Mouse (Mus musculus) embryo, embryonic 10 days (tissue): ENCODE measurements at regions not wholly inside any gene's neighbourhood (a gene's known extent, or its start where the extent isn't known, plus 50 kb on each side); places are given as distances from the start of the nearest gene placed in this dataset.

Experiments used
- DNase-seq: peaks from one replicate; pipeline ENCODE4 v3.0.0-alpha.2; 2015; ENCODE audit warnings: low spot score

DNA sequence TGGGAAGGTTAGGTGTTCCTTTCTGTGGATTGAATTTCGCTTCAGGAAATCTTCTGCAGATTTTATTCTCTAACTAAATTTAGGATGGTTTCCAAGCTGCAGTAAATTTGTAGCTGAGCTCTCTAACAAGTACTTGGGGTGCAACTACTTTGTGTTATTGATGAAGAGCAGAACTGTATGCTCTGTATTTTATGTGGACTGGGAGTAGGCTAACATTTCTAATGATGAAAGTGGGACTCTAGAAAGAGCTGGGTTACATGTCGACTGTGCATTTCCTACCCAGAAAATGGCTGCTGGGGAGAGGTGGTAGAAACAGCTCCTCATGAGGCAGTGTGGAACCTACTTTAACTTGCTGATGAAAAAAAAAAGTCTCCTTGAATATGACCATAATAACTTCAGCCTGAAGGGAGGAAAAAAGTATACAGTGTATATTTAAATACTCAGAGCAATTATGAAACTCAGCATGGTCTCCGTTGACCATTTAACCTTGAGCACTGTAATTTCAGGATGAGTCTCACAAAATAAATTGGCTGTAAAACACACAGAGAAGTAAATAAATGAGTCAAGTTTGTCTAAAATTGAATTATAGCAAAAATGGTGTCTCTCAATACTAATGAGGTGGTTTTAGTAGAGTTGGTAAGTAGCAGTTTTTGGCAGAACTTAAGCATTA is 852.6 kb downstream of the Stpg2 start:
- no peak for DNase-seq

DNA sequence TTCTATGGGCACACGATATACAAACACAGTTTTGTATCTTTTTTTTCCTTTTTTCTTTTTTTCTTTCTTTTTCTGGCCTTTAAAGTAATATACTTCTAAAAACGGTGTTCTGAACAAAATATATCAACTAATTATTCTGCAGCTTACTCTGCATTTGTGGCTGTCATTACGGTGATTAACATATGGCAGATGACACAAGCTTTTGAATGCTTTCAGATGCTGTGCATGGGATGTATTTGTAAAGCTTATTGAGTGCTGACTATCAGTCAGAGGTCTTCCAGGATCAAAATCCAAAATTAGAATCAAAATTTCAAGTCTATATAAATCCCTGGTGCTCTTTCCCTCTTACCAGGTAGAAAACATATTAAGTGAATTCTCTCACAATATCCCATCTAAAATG is 853.6 kb downstream of the Stpg2 start:
- DNase-seq: no peak

DNA sequence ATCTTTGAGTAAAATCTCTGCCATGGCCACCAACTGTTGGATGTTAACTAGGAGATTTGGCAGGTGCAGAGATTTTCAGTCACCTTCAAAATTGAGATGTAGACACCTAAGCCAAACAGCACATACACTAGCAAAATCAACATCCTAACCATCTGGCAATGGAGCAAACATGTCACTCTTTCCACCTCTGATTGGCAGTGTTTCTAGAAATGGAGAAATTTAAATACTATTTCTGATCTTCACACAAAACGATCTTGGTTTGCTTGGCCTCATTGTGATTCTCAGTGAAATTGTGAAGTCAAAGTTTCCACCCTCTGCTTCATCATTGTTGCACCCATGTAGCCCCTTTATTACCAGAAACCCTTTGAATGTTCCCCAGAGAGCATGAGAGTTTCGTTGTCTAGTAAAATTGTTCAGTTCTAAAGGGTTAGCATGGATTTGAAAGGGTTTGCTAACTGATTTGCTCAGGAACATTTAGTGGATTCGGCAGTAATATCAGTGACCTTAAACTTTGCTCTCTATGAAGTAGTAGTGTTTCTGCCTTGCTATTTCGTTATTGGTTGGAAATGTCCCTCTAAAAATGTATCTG is 854.1 kb downstream of the Stpg2 start:
- DNase-seq: no peak

DNA sequence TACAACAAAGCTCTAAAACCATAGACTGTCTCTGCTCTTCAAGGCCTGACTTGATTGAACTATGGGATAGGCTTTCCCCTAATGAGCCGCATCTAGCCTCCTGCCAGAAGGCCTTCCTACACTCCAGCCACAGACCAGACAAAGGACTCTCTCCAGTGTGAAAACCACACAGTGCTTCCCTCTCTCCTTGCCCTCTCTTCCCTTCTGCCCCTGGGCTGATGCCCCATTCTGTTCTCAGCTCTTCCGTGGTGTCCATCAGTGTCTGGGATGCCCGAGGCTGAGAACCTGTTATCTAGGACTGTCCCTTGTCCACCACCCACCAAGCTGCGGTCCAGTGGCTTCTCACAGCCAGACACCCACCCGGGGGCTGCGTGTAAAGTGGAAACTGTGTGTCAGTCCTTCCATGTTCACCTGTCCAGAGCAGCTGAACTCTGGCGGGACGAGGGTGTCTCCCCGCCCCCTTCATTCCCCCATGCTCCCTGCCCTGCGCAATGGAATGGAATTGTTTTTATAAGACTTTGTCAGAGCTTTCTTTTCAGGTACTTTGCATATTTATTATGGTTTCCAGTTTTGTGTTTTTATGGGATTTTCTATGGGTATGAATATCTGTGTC is 856.4 kb downstream of the Stpg2 start:
- DNase-seq: no peak

DNA sequence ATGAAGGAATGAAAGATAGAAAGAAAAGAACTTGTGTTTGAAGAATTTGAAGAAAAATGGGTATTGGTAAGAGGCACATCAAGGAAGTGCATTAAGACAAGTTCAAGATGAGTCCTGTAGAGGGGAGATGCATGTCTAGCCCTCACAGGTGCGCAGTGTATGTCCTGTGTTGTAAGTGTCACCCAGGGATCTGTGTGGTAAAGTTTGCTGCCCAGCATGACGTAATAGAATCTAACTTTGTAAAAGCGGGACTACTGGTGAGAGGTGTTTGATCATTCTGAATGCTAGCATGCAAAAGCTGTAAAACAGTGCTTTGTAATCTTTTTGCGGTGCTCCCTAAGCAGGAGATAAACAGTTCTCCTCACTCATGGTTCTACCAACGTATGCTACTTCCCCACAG is 857.4 kb downstream of the Stpg2 start:
- no peak for DNase-seq

DNA sequence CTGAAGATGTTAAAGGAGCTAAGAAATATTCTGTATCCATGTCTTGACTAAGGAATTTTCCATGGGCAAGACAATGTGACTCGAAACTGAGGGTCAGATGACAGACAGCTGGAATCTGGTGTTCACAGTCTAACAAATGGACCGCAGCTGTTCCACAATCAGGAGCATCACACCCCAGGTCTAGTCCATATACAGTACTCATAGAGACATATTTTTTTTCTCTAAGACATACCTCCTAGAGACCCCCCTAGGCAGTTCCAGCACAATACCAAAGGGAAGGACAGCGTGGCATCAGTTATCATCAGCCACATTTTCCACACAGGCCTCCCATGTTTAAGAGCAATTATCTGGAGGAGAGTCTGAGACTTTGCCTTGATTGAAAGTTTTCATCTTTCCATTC is 878.8 kb downstream of the Stpg2 start:
- DNase-seq: no peak

DNA sequence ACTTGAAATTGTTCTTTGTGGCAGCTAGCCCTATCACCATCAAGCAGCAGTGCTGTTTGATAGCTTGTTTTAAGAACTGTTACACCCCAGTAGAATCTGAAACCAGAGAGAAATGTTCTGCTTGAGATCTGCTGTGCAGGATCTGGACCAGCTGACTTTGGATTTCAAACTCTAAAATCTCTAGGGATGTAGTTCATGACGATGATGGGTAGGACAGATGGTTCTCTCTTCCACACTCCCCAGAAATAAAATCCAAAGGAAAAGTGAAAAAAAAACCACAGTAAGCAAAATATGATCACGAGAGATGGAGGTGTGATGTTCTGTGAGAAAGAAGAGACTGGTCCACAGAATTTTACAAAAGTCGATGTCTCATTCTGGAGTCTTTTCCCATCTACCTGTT is 879.9 kb downstream of the Stpg2 start:
- DNase-seq: no peak

DNA sequence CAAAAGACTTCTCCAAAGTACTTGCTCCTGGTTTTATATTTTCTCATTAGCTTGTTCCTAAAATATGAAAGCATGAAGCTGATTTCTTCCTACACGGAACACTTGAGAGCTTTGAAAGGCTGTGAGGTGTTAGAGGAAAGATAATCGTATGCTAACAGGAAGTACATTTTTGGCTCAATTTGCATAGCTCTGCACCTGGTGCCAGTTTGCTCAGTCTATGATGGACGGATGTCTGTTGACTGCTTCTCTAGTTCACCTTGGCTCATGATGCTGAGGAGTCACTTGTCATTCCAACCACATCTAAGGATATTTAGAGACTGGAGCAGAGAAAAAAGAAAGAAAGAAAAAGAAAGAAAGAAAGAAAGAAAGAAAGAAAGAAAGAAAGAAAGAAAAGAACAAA is 882.5 kb downstream of the Stpg2 start:
- no peak for DNase-seq

DNA sequence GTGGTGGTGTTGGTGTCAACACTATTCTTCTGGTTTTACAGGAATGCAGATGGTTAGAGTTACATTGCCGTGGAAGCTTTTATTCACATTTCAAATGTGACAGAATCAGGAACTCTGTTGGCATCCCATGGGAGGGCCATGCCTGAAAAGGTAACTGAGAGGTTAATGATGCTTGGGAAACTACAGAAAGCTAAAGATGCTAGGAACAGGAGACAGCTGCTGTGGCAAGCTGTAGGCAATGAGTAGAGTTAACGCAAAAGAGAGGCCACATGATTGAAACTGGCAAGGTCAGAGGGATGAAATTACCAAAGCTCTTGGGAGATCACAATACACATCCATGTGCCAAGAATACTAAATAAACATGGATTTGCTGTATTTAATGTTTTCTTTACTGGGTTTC is 886.4 kb downstream of the Stpg2 start:
- DNase-seq: no peak

DNA sequence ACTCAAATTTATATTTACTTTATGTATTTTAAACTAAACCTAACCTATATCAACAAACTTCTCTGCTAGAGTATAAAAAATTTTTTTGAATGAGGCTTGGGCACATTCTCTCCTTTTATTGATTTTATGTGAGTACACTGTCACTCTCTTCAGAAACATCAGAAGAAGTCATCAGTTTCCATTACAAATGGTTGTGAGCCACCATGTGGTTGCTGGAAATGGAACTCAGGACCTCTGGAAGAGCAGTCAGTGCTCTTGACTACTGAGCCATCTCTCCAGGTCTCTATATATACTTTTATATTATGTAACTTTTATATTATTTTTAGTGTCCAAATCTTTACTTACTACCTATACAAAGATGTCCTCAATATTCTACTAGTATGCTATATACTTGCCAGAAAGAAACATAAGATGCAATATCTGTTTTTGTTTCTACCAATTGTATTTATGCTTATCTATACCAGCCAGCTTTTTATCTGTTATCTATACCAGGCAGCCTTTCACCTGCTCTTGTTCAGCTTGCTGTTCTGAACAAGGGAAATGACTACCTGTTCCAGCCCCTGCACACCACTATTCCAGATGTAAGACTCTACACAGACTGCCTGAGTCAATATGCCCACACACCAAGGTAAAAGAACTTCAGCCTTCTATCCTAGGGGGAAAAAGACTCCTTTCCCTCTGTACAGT is 891.5 kb downstream of the Stpg2 start:
- no peak for DNase-seq

DNA sequence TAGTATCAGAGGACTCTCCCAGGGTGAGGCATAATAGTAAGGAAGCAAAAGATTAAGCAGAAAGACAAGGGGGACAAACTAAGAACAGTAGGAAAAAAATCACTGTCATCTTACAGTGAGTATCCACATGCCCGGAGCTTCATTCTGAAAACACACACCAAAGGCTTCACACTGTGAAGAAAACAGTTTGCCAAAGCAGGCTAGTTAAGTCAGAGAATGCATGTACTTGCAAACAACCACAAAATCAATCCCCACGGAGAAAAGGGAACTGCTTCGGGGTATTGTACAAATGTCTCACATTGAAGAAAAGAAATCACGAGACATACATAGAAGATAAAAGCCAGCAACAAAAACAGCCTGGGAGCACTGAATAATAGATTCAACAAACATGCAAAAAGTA is 903.9 kb downstream of the Stpg2 start:
- no peak for DNase-seq

DNA sequence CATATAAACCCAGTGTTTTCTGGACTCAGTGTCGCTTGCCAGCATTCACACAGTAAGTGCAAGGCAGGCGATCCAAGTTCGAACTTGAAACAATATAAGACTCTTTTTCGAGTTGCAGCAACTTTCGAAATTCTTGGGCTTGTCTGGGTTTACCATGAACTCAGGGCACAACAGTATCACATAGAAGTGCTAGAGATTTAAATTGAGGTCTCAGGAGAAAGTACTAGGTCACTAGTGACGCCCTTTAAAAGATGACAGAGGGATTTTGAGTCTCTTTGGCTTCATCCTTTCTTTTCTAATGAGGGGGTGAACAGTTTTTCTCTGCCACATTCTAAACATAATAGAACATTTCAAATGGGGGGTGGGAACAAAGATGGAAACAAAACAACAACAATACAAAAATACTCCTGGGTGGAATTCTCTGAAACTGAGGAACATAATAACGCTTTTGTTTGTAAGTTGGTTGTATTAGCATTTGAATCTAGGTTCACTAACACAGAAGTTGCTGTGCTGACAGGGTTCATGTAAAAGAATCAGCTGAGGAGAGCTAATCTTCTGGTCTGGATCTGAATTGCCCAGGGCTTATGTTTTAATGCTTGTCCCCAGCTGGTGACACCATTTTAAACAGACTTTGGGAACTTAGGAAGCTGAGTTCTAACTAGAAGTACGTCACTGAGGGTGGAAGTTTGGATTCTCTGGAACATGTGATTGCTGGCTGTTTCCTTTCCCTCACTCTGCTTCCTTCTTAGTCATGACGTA is 906.1 kb downstream of the Stpg2 start:
- DNase-seq: no peak

DNA sequence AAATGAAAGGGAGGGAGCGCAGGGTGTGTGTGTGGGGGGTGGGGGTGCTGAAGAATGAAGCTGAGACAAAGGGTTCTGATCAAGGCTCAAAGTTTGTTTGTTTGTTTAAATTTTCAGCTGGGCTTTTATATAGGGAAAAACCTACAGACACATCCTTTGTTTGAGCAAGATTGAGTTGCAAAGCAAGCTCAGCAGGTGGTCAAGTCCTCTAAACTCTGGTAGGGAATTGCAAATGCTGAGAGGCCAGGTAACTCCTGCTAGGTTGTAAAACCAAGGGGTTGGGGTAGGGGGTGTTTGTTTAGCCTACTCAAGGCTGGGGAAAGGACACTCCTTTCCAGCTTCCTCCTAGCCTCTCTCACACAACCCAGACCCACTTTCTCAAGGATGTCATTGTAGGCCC is 909.6 kb downstream of the Stpg2 start:
- DNase-seq: no peak

DNA sequence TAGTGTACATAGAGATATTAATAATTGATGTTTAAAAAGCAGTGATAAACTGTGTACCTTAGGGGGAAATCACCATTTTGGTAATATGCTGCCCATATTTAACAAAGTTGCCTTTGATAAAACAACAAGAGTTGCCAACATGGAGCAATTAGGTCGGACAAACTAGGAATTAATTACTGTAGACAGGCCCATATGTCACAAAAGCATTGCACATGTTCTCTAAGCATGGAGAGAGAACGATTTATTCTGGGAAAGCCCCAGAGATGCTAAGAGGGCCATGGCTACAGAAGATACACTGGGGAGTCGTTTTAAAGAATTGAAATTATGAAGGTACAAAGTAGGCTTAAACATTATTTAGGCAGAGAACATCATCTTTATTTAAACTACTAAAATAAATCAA is 921.8 kb downstream of the Stpg2 start:
- no peak for DNase-seq

DNA sequence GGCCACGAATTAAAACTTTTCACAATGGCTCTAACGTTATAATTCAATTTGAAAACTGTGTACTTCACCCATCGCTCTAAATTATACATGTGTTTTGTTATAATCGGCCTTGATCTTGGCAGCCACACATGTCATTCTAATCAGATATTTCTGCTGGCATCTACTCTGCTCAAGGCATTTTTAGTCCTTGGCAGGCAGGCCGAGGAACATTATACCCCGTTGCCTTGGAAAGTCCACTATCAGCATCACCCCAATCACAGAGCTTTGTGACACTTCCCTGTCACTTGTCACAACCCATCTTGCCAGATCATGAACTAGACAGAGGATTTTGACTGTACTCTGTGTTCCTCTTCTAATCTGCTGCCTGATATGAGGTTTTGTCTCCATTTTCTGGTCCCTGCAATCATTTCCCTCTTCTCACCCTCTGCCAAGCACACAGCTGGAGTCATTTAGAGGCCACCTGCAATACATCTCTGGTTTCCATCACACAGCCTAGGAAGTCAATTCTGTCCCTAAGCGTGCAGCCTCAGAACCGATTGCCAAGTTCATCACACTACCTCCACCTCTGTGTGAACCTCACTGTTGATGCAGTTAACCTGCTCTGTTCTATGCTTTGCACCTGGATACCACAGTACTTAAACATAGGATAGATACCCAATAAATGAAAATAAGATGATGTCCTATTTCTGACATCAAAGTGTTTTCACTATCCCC is 923.7 kb downstream of the Stpg2 start:
- DNase-seq: no peak

DNA sequence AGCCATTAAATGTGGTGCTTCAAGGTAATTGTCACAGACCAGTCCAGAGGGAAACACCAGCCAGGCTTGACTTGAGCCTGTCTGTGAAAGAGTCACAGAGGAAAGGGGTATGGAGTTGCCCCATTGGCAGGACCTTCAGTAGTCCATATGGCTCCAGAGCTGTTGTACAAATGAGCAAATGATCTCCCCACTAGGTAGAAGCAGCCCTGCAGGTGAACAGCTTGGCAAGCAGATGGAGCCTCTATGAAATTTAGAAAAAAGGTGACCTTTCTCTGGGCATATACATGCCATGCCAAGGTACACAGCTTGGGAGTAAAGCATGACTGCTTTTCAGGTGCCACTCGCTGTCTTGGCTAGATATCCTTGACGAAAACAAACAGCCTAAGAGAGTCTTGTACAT is 938.4 kb downstream of the Stpg2 start:
- no peak for DNase-seq

DNA sequence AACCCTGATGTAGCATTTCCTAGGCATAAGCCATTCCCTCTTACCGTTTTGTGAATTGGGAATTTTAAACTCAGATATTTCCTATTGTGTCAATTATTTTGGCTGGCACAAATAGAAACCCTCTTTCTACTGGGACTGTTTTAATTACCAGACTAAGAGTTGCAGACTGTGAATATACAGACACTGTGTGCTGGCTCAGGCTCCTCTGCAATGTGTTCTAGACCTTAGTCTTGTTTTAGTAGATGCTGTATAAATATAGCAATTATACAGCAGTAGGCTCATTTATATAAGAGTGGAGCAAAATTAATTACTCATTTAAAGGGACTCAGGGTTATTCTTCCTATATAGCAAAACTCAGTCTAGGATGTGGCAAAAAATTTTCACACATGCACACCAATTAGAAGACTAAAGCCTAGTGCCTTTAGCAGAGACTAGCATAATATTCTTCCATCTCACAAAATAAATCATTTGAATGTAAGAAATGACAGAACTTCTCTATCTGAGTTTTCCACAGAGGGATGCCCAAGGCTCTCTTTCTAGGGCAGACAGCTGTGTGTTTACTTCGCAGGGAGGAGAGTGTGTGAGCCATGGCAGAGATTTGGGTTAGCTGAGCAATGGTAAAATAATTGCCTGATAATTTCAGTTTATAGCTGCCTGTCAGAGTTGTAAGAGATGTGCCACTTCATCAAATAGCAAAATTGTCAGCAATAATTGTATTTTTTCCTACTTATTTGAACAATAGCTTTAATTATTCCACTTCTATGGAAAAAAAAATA is 941.9 kb downstream of the Stpg2 start:
- no peak for DNase-seq

DNA sequence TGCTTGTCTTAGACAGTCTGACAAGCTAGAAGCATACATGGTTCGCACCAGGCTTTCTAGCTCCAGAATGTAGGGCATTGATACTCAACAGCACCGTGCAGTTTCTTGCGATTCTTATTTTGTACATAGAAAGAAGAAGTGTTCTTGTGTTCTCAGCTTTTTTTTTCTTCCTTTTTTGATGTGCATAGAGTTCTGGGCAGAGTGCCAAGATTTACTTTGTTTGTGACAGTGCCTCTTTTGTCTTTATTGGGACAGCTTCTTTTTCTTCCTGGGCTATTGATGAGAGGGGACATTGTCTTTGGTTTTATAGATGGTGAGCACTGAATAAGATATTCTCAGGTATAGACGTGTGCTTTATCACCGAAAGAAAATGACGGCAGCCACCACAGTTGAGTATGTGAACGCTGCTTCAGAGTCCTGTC is 945.0 kb downstream of the Stpg2 start:
- DNase-seq: no peak

DNA sequence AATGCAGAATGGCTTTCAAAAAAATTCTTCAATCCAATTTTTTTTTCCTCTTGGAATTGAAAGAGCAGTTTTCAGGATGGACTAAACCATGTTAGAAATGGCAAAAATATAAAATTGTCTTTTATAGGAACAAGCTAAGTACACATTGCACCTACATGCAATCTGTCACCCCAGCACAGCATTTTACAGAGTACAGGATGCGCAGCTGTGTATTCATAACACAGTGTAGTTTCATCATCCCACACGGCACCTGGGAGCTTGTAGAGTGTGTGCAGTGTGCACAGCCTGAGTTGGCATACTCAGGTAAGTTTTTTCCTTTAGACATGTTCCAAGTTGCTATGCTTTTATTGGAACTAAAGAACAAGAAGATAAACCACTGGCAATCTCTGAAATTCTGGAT is 974.0 kb downstream of the Stpg2 start:
- no peak for DNase-seq

DNA sequence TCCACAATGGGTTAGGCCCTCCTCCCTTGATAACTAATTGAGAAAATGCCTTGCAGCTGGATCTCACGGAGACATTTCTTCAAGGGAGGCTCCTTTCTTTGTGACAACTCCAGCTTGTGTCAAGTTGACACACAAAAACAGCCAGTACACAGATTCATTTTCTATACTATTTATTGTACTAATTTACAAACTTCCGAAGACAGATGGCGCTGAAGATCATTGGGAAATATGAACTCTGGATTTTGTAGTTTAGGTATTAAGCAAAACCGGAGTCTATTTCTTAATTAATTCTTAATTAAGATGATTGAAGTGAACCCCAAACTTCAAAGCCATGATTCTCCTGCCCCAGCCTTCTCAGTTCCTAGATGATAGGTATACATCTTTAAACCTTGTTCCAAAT is 977.2 kb downstream of the Stpg2 start:
- DNase-seq: no peak

DNA sequence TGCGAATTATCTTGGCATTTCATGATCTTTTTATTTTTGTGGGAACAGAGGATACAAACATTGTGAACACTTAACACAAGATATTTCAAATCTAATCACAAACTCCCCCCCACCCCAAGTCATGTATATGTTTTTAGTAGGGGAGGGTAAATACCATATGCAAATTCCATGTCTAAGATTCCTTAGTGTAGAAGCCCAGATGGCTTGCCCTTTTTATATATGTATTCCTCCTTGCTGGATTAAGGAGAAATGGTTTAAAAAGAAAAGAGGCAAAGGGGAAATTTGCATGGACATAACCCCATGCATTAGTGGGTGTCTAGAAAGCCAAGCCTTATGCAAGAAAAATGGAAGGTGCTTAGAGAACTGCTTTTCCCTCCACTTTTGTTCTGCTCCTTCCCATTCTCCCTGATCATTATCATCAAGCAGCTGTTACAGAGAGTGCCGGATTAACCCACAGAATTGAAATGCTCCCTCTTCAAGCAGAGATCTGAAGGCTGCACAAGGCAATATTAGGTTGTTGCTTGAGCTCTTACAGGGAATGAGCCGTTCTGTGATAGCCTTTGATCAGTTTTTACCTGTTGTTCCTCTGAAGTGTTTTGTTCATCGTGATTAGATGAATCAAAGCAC is 979.5 kb downstream of the Stpg2 start:
- DNase-seq: no peak
